Mouse (Mus musculus): Measurements from ENCODE around the gene Sh2d4b.

Sh2d4b gene

DNA sequence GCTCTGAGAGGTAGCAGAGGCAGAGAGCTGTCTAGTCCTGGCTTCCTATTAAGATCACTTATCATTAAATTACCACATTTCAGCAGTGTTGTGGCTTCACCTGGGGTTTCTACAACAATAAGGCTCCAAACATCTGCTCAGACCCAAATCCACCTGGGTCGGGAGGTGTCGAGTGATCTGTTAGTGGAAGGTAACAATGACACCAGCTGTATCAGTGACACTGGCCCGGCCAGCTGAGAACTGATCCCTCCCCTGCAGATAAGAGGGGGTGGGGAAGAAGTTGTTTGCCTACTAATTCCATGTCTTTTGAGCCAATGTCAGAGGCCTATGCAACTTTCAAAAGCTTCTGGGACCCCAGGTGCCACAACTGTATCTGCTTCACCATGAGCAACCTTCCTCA lies at the start of gene Sh2d4b:
Sh2d4b (minus strand) TSS at position 71 of the 400 bp plus-strand sequence.
- DNase-seq, result no peak

DNA sequence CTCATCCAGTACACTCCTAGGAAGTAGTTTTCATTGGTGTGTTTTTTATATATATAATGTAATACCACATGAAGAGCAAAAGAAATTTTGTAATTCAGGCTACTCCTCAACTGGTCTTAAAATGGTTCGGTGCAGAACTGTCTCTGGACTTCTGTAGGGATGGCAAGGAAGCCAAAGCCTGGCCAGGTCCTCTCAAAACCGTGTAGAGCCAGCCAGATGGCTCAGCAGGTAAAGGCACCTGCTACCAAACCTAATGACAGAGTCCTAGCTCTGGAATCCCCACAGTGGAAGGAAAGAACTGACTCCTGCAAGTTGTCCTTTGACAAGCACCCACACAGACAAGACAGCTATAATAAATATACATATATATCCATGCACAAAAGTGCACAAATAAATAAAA lies 49.4 kb upstream of the Sh2d4b start:
- no peak for DNase-seq

DNA sequence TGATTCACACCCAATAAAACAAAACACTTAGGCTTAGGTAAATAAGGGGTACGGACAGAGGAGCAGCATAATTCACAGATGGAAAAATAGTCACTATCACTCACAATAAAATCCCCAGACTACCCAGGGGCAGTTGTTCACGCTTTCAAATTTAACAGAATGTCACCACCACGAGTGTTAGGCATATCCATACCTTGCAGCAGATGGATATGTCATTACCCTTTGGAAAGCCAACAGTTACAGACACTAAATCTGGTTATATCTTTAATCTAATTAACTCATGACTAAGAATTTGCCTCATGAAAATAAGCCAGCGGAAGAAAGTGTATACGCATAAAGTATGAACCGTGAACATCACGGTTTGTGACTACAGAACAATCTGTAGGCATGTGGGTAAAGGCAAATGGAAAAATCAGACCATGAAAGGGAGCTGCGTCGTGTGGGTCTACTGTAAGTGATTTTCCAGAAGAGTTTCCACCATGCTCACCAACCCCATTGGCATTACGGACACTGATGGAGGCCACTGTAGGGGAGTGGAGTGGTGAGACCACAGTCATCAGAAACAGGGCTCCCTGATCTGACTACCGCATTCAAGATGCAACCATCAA lies 45.4 kb upstream of the Sh2d4b start:
- no peak for DNase-seq

DNA sequence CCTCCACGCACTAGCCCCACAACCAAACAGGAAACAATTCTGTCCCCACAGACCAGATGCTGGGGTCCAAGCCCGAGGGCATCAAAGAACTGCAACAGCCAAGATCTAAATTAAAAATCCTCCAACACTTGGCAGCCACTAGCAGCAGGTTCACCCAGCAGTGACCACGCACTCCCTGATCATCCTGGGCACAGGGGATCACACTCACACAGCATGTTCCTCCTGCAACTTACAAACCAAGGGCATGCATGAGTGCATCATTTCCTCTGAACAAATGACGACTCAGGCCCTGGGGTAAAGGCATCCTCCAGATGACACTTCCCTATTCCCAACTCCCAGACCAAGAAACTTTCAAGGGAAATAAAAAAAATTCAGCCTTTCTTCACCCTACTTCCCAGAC lies 44.0 kb upstream of the Sh2d4b start:
- DNase-seq, result no peak

DNA sequence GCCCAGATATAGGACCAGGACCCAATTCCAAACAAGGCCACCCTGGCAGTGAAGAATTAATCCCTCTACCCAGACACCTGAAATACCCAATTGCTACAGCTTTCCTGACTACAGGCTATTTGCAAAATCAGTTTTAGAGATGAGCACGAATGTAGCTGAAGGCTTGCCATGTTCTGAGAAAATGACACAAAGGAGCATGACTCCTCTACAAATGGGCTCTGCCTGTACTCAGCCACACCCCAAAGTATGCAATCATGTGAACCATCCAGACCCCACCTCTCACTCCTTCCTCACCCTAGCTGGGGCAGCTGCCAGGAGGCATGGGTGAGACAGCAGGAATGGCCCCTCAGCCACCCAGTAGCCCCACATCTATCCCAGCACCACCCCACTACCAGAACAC lies 42.4 kb upstream of the Sh2d4b start:
- no peak for DNase-seq

DNA sequence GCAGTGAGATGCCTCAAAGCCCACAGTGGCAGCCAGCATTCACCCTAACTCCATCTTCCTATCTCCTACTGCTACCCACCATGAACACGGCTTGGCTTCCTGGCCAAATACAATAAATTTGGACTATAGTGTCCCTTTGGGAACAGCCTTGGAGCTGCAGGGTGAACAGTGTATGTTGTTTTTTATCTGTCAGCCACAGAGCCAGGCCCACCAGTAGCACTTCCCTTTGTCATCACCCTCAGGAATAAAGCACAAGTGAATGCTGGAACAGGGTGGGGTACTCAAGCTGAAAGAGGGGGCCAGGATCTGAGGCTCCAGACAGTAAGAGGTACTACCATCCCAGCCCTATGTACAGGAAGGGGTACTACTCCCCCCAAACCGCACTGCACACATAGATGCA lies 42.0 kb upstream of the Sh2d4b start:
- no peak for DNase-seq

DNA sequence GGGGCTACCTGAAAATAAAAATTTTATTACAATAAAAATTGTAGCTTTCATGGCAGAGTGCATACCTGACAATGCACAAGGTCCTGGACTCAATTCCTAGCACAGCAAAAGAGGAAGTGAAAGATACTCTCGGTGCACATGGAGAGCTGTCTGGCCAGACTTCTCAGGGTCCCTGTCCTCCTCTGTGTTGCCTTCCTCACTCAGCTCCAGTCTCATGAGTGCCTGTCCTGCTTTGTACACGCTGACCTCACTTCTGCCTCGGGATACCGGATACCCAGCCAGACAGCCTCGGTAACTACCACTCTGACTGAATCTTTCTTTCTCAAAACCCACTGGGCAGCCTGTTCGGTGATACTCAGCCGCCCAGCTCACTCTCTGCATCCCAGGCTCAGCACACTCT lies 40.3 kb upstream of the Sh2d4b start:
- DNase-seq, result no peak

DNA sequence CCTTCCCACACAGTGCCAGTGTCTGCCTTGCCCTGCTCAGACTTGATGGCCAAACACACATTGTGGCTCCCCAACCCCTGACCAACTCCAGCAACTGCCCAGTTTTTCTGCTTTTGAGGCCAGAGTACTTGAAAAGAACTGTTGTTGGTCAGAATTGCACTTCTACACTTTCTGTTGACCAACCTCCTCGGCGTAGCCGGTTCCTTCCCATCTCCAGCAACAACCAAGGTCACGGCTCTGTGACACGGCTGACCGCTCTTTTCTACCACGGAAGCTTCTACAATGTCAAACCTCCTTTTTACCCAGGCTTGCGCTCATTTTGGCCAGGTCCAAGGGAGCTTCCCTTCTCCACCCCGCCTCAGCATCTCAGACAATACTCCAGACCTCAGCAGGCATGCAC lies 39.2 kb upstream of the Sh2d4b start:
- no peak for DNase-seq

DNA sequence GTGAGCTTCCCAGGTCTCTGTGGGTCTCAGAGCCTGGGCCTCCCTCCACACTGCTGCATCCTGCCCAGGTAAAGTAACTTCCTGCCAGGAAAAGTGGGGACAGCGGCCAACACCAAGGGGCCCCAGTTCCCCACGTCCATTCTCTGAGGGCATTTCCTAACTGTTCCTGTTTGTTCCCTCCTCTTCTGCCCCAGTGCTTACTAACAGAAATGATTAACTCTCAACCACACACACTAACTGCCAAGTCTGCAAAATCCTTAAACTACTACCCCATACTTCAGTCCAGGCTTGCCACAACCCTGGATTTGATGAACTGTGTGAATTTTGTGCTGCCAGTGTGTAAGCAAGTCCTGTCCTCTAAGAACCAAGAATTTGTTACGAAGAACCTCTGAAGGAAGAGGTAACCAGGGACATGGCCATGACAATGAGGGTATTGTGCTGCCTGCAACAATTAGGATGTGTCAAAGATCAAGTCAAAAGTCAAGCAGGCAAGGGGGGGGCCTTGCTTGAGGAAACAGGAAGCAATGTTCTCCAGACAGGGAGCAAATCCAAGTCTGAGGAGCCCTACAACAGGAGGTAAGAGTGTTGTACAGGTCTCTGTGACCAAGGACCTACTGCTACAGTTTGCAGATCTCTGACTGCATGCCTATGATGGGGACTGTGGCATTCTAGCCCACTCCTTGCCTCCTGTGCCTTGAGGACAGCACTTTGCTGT lies 38.2 kb upstream of the Sh2d4b start:
- DNase-seq, result no peak

DNA sequence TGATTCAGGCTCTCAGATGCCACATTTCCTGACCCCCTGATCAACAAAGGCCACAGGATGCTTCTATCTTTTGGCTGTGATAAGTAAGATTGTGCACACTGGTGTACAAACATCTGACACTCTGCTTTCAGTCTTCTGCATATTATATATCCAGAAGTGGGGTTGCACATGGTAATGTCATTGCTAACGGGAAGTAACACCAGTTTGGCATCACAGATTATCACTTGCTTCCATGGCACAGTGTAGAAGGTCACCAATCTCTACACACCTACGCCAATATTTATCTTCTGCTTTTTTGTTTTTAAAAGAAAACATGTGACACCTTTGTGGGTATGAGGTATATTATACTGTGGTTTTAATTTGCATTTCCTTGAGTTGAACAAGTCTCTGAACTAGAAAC lies 36.9 kb upstream of the Sh2d4b start:
- no peak for DNase-seq

DNA sequence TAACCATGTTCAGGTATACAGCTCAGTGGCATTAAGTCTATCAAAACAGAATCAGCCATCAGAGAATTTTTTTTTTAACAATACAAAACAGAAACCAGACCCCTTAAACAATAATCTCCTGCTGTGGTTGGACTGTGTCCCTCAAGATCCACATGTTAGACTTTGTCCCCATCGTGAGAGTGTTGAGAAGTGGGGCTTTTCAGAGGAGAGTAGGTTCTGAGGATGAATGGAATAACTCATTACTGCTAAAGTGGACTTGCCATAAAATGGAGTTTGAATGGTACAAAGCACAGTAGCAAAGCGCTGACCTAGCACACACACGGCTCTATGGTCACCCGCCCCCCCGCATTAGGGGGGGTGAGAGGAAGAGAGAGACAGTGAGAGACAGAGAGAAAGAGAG lies 35.8 kb upstream of the Sh2d4b start:
- DNase-seq, result no peak

DNA sequence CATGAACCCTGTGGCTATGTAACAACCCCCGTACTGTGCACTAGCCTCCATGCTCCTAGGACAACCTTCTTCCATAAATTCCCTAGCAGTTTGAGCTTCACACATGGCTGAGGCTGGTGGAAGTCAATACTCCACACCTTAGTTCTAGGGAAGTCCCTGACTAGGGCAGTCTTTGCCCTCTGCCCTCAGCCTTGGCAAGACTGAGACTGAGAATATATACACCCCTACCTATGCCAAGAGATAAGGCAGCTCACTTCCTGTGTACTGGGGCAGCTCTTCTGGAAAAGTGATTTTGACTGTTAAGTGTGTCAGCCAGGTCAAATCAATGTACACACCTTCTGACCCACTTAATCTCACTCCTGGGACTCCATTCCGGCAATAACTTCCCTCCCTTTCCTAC lies 34.0 kb upstream of the Sh2d4b start:
- DNase-seq, result no peak

DNA sequence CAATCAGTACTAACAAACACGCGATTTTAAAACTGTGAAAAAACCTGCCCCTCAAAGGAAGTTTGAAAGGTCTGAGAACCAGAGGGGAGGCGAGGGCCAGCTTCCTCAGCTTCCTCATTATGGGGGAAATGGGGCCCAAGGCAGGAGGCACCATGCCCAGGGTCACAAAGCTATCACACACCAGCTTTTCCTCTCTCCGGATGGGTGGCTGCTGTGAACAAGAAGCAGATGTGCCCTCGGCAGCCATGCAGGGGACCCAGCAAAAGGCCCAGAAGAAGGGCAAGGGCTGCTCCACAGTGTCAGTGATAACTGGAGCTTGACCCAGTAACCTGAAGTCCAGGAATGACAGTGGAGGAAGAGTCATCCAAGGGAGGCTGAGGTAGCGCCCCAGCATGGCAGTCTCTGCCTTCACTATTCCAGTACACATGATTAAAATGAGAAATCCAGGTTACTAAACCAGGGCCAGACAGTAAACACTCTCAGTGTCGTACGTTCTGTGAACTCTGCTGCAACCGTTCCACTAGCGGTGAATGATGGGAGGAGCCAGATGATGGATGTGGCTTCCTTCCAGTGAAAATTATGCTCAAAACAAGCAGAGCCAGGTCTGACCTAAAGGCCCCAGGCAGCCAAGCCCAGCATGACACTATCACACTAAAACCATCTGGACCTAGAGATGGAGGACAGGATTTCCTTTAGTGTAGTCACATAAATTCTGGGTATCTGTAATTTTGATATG lies 31.5 kb upstream of the Sh2d4b start:
- DNase-seq, result no peak

DNA sequence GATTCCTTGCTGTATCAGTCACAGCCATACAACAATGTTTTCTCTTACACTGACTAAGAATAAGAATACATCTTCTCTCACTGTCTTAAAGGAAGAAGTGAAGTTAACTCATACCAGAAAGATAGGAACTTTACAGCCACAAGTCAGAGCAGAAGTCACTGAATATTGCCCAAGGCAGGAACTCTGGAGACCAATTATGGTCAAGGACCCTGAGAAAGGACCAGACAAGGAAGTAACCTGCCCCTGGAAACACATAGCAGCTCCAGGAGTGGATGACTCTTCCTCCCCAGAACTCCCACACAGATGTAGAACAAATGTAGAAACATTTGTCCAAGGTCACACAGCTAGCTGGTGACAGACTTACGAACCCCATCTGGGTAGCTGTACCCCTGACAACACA lies 28.2 kb upstream of the Sh2d4b start:
- no peak for DNase-seq

DNA sequence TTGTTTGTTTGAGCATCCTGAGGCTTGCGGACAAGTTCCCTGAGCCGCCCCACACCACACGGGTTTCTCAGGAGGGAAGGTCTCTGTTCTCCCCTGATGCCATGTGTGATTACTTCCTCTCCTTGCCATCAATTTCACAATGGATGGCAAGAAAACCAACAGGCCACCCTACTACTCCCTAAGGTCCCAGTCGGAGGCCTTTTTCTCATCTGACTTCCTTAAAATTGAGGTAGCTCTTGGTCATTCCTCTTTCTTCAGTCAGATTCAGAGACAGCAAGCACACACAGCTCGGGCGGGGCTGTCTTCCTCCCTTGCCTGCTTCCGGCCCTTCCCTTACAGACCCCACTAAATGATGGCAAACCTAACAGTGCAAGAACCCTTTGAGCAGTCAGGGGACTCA lies 26.5 kb upstream of the Sh2d4b start:
- no peak for DNase-seq

DNA sequence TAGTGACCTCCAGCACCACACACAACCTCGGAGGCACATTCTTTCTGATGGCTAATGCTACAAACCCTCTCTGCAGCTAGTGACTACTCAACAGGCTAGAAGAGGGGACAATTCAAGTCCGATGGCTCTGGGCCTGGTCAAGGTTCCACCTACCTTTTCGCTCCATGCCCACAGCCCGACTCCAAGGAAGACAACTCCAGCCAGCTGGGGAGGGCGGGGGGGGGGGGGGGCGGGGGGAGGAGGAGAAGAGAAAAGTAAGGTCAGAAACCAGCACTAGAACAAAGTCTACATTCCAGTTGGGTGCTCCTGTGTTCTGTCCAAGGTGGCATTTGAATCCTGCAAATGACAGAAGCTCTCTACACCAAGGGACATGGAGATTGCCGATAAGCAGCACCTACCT lies 25.4 kb upstream of the Sh2d4b start:
- DNase-seq, result no peak

DNA sequence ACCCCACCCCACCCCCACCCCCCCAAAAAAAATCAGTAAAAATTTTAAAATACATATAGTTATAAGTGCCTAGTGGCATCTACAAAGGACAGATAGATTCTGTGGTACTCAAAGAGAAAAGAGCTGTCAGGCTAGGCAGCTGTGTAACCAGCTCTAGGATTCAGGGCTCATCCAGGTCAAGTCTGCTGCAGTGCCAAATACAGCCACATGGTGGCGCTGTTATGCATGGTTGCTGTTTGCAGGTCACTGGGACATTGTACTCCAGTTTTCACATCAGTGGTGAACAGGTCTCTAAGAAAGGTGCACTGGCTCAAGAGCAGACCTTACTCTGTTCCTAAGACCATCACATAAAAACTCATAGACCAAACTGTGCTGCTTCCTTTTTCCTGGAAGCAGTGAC lies 24.6 kb upstream of the Sh2d4b start:
- DNase-seq, result peak; percentile 67

DNA sequence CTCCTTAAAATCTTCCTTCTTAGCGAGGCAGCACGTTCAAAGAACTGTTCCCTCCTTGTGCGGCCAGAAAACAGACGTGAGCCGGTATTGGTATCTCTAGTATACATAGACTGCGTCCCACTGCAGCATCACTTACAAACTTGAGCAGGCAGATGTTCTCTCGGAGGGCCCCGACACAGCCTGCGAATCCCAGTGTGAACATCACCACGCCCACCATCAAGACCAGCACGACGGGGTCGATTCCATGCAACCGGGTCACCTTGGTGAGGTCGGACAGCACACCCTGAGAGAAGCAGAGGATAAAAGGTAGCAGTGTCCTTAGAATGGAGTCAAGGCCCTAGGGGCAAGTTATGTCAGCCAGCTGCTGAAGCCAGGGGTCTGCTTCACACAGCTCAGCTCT lies 23.6 kb upstream of the Sh2d4b start:
- peak; percentile 7 for DNase-seq

DNA sequence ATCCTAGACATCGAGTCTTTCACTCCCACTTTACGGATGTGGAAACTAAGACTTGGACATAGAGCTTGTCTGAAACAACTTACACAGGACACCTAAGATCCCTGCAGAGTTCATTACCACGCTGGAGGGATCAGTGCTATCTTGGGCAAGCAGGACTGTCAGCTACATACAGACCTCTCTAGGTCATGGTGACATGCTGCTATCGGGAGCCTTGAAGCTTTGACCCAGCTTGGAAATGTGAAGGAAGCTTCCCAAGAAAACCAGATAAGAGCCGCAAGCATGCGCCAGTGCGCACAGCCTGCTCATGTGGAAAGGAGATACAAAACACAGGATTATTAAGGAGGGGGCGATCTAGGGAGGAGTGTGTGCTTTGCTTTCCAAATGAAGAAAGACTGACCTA lies 22.8 kb upstream of the Sh2d4b start:
- DNase-seq, result no peak

DNA sequence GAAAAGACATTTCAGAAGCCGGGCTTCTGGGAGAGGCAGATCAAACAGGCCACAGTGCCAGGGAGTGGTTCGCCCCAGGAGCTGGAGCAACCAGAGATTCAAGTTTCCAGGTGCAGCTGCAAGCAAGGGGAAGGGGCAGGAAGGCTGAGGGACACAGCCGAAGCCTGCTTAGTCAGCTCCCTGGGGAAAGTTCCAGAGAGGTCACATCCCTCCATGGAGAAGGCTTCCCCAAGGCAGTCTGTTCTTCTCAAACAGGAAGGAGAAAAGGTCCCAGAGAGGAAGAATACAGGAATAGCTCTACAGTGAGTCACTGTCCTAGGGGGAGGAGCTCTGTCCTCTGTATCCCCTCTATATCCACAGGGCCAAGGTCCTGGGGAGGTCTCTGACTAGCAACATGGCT lies 21.6 kb upstream of the Sh2d4b start:
- DNase-seq, result no peak

DNA sequence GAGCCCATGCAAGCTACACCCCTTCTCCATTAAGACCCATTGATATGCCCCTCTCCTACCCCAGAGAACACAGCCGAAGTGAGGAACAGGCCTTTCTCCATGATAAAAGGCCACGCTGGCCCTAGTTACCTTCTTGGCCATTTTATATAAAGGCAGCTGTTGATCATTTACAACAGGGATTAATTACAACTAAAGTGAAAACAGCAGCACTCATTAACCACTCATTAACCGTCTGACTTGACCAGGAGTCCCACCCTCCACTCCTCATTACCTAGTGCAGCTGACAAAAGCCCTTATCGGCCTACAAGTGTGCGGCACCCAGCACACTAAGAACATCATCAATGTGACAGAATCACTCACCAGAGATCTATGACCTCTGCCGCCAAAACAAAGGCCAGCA lies 20.6 kb upstream of the Sh2d4b start:
- DNase-seq, result no peak

DNA sequence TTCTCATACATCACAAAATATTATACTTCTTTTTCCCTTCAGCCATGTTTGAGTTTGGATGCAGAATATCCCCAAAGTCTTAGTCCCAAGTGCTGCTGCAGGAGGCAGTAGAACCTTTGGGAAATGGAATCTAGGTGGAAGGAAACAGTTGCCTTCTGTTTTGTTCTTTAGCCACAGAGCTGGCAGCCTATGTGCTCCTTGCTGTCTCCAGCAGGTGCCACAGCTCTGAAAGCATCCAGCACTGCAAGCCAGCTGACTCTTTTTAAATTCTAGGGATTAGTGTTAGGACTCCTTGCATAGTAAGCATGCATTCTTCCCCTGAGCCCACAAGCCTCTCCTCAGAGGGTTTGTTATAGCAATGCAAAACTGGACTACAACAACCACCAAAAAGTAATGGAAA lies 18.5 kb upstream of the Sh2d4b start:
- DNase-seq, result no peak

DNA sequence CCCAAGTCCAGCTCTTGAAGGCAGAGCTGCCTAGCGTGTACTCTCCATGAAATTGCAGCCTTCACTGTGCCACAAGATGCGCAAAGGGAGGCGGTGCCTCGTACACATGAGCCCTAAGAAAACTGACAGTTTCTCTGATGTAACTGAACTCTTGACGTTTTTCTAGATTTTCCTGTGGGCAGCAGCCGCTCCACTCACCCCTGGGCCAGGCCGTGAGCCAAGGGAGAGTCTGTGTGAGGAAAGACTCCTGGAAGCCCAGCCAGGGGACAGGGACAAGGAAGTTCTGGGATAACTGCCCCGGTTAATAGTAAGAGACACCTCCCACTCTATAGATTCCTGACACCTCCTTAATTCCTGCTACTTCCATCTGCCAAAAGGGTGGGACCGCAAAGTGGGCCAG lies 15.7 kb upstream of the Sh2d4b start:
- no peak for DNase-seq

DNA sequence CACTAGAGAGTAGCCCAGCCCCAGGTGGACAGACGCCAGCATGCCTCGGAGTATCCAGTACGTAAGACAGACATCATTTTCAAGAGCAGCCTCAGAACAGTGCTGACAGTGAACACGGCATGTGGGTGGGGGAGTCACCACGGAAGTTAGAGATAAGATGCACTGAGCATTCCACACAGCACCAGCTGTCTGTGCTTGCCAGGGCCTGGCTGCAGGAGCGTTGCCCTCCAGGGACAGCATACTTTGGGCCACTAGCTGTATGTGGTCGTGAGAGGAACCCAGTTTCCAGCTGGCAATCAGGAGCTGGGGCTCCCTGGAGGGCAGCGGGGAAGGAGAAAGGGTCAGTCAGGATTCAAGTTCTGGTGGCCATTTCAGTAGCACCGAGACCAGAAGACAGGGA lies 13.7 kb upstream of the Sh2d4b start:
- DNase-seq, result no peak

DNA sequence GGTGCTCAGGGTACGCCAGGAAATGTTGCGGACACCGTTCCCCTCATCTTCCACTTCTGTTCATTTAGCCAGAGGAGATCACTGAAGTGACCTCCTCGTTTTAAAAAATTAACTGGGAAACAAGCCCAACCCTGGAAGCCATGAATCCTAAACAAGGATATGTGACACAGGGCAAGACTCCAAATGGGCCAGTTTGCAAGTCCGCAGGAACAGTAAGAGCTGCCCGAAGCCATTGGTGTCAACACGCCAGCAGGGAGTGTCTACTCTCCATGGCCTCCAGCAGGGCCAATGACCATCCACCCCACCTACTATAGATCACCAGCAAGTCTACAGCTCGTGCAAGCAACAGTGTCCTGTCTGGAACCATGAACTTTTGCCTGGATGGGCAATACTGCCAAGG lies 12.7 kb upstream of the Sh2d4b start:
- no peak for DNase-seq

All from cerebellum, adult 11-12 months (tissue).